Mouse (Mus musculus) urinary bladder, adult 2 months (tissue): ENCODE measurements around the gene Srxn1. TPM values are rescaled to one million over a fixed set of nuclear protein-coding genes. Genes with fewer than 3 reads are reported as not detected.
"Not testable (repeated sequence)": the region's sequence is repeated elsewhere in the genome, so short reads cannot be mapped to it uniquely, and the experiment has no call there.

Experiments used
- DNase-seq: peaks from one replicate; pipeline ENCODE4 v3.0.0; 2022; ENCODE audit warnings: low spot score
- polyA plus RNA-seq: library from polyadenylated mRNA; depleted of rRNA; stranded (reverse); fragments of >200 nt; gene quantifications from 2 replicates; pipeline ENCODE4 v1.2.3, GENCODE M21; 2012; rRNA removed

Srxn1 gene
- polyA plus RNA-seq: 44.9 and 46.3 TPM in 2 replicates

DNA sequence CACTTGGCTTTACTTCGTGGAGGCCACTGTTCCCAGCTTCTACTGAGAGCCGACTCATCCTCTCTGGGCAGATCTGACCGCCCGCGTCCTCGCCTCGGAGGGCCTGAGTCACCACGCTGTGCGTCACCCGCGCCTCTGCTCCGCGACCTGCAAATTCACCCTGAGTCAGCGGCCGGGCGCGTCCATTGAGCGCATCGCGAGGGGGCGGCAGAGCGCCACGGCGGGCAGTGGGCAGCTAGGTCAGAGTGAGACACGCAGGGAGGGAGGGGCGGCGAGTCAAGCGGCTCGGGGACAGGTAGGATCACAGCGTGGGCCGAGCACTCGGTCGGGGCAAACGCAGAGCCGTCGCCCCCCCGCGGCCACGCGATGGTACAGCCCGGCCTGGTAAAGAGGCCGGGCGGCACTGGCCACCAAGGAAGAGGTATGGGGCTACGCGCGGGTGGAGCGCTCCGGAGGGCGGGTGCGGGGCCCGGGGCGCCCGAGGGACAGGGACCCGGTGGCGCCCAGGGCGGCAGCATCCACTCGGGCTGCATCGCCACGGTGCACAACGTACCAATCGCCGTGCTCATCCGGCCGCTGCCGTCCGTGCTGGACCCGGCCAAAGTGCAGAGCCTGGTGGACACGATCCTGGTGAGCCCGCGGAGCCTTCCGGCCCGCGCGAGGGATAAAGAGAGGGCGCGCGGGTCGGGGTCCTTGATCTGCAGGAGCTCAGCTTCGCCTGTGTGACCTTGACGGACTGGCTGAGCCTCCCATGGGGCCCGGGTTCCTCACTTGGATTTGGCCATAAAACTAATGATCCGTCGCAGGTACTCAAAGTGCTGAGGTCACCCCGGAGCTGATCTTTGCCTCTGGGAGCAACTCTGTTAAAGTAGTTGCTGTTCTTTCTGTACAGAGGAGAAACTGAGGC, at the start of gene Srxn1:
TSS of gene Srxn1 (plus strand) at position 199 of the 907 bp plus-strand sequence.
- DNase-seq: peak; percentile 90

DNA sequence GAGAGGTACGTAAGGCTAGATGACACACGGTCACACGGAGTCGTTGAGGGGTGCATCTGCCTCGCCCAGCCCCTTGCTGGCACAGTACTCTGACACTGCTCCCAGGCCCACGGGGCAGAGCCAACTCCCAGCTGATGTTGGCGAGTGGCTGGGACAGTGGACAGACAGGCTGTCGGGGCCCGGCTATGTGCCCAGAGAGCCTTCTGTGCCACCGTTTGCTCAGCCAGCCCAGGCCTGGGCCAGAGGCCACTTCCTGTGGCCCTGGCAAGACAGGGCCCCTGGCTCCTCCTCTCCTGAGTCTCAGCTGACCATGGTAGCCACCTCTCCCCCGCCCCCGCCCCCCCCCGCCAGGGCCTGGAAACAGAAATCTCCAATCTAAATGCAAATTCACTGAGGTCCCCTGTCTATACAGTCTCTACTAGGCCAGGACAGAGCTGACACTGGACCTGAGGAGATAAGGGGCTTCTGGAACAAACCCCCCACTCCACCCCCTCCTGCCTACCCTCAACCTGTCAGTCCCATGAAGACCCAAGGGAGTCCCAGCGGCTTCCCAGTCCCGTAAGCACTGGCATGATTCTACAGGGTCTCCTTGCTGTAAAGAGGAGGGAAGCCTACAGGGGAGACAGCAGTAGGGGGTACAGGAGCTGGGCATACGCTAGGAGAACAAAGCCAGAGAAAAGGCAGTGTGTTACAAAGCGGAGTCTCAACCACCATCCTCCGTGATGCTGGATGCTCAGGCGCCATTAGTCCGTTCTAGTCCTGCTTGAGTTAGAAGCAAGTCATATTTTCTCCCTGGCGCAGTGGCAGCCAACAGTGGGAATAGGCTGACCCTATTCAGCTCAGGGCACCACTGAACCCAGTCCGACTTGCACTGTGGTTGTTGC, 48.7 kb upstream of the Srxn1 start:
- no peak for DNase-seq

DNA sequence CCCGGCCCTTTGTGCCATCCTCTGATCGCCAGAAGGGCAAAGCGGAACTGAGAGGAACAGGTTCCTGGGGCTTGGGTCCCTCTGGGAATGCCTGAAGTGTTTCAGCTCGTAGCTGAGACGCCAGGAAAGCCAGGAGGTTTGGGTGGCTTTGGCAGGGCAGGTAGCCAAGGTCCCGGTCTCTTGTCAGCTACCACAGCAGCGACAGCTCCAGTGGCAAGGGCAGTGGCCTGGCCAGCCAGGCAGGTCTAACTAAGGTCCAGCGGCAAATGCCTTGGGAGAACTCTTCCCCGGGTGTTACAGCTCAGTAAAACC, 48.1 kb upstream of the Srxn1 start:
- DNase-seq: no peak

DNA sequence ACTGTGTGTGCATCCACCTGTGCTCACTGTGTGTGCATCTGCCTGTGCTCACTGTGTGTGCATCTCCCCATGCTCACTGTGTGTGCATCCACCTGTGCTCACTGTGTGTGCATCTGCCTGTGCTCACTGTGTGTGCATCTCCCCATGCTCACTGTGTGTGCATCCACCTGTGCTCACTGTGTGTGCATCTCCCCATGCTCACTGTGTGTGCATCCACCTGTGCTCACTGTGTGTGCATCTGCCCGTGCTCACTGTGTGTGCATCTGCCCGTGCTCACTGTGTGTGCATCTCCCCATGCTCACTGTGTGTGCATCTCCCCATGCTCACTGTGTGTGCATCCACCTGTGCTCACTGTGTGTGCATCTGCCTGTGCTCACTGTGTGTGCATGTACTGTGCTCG, 42.5 kb upstream of the Srxn1 start:
- not testable (repeated sequence) for DNase-seq

DNA sequence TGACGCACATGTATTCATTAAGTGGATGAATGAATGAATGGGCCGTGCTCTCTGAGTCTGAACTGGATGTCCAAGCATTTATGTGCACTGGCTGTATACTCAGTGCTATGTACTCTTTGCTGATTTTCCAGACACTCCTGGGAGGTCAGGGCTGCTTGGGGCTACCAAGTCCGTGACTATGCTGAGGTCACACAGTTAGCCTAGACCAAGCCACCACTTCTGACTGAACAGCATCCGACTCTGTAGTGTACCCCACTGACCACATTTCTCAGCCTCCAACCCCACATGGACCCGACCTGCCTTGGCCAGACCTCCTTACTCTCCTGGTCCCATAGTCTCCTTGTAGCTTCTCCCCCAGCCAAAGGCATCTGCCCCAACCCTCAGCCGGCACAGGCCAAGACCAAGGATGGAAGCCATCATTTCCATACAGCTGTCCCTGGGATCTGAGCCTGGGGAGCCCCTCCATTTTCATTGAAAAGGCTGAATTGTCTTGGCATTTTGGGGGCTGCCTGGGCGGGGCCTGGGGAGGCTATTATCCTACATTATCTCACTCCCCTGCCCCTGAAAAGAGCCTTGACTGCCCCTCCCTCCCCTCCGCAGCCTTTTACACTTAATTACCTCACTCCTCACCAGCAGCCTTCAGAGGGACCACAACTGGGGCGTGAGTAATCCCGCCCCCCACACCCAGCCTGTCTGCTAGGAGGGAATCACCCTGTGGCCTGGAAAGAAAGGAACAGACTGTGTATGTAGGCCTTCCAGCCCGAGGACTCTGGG, 36.5 kb upstream of the Srxn1 start:
- DNase-seq: no peak

DNA sequence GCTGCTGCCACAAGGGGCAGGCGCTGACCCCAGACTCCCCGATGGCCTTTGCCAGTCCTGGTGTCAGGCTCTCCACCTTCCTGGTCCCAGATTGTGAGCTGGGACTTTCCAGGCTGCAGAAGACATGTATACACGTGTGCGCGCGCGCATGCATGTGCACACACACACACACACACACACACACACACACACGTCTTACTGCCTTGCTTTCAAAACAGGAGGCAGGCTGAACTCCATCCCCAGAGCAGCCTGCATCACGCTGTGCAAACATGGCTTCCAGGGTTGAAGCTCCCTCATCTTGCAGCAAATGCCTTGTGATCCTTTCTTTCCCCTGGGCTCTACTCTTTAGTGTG, 35.9 kb upstream of the Srxn1 start:
- no peak for DNase-seq

DNA sequence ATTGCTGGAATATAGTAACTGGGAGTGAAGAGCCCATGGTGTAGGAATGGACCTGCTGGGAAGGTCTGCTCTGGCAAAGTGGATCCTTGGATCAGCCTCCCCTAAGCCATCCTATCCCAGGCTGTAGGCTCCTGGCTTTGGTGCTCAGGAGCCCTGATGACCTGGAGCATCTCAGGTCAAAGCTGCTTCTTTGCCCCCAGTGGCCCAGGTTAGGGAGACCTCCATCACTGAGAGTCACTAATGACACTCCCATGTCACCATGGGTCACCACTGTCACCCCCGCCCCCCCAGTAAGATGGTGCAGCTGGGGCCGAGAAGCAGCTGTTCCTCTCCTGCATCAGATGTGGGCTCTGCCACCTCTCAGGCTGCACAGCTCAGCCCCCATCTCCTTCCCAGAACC, 35.4 kb upstream of the Srxn1 start:
- DNase-seq: no peak

DNA sequence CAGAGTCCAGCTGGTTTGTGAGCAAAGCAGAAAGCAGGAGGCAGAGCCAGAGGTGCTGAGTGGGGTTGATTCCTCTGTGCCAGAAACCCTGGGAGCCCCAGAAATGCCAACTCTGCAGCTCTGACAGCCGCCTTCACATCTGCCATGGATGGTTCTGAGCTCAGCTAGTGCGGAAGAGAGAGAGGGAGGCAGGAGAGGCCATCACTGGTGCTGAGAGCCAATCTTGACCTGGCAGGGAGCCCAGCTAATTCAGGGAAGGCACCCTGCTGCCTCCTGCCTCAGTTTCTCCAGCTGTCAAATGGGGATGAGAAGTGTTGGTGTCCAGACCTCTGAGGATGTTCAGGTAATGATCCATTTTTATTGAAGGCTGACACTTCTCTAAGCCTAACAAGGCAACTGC, 30.8 kb upstream of the Srxn1 start:
- DNase-seq: no peak

DNA sequence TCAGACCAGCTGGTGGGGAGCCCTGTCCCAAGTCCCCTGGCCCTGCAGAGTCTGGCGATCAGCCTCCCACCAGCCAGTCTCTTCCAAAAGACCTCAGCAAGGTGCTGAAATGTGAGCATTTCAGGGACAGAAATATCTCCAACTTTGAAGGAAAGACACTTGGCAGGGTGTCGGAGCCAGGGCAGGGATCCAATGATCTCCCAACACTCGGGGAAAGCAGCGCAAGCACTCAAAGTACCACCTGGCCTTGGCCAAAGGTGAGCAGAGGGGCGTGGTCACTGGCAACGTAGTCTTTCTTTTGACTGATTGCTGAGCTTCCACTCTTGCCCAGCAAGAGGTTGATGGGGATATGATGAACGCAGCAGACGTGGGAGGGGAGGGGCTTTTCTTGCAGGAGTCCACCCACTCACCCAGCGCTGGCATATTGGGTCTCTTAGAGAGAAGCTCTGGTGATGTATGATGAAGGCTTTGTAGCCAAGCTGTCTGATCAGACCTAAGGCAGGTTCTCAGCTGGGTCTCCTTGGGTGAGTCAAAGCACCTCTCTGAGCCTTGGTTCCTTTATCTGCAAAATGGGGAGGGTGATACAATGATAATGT, 29.9 kb upstream of the Srxn1 start:
- DNase-seq: no peak

DNA sequence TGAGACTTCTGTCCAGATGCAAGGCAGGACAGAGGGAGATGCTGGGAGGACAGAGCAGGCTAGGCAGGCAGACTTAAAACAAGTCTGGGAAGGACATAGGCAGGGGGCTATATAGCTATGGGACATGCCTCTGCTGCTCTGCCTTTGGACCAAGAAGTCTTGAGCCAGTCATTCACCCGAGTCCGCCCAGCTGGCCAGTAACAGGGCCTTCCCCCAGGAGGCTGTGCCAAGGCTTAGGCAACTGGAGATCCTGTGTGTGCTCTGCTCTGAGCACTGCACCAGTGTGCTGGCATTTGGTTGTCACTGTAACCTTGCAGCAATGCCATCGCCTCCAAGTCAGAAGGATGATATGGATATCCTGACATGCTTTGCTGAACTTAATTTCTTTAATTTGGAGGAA, 28.0 kb upstream of the Srxn1 start:
- no peak for DNase-seq

DNA sequence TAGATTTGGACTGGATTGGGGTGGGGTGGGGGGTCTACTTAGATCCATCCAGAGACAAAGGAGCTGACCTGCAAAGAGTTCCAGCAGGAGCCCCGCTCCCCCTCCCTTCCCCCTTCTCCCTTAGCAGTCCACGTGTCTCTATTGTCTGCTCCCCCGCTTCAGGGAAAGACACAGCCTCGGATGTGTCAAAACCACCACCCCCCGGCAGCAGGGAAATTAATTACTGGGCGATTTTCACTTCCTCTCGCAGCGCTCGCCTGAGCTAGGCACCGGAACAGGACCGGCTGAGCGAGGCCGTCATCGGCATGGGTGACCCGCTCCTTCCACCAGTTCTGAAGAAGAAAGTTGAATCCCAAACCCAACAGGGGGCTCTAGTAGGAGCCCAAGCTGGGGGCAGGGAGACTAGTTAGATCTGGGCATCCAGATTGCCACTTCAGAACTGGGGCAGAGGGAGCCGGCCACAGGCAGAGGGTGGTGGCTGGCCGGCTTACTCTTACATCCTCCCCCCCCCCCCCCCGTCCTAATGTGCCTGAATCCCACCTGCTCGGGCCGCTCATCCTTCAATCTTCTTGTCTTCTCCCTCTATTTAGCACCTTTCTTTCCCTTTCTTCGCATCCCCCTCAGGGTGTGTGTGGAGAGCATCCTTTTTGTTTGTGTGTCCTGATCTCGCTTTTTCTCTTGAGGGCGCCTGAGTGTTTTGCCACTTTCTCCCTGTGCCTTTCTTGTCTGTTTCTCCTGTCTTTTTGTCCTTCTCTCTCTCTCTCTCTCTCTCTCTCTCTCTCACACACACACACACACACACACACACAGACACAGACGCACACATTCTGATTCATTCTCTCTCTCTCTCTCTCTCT, 24.4 kb upstream of the Srxn1 start, which contains the start of gene Scrt2:
TSS of gene Scrt2 (plus strand) at position 845 of the 857 bp plus-strand sequence.
- no peak for DNase-seq

DNA sequence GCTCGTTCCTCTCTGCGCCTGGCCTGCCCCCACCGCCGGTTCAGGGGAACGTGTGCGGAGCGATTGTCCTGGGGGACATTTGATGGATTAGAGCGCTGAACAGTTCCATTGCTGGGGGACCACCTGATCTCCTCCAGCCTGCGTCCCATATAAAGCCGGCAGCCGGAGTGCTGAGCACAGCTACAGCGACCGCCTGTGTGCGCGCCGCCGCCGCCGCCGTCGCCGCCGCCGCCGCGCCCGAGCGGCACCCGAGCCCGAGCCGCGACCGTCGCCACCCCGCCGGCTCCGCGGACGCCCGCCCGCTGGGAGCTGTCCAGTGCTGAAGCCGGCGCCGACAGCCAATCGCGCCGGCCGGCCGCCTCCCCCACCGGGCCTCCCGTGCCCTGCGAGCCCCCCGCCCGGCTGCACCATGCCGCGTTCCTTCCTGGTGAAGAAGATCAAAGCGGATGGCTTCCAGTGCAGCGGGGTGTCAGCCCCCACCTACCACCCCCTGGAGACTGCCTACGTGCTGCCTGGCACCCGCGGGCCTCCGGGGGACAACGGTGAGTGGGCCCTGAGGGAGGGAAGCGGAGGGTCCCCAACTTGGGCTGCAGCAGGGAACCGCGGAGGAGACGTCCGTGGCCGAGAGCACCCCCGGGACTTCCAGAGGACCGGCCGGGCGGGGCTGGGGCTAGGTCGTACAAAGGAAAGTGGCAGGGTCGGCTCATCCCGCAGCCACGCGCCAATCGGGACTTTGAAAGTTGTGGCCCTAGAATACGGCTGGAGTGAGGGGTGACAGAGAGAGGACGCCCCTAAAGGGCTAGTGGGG, 23.5 kb upstream of the Srxn1 start:
- peak; percentile 68 for DNase-seq

DNA sequence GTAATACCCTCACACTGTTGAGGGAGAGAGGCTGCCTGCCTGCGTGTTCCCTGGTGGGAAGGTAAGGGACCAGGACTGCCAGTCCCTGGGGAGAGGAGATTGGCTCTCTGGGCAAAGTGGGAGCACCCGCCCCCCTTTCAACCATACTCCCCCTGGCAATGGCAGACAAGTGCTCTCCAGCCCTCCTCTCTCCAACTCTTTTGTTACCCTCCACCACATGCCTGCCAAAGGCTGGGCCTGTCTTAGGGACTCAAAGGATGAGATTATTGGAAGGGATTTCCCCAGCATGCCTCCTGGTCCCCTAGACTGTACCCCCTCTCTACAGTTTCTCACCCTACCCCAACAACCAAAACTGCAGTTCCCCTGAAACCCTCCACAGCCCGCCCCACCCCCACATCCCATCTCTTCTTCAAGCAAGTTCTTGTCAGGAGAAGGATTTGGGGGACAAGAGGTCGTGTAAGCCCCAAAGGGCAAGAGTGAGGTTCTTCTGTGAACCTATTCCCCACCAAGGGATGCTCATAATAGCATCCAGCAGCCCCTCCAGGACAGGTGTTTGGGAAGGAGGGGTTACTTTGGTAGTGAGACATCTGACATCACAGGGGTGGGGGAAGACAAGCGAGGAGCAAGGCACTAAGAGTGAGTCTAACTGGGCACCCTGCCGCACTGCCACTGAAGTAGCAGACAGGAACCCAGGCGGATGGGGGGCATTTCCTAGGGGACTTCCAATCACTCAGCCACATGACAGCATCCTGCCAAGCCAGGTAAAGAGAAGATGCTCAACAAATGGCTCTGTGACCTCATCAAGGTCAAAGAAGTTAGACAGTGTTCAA, 22.6 kb upstream of the Srxn1 start:
- DNase-seq: no peak

DNA sequence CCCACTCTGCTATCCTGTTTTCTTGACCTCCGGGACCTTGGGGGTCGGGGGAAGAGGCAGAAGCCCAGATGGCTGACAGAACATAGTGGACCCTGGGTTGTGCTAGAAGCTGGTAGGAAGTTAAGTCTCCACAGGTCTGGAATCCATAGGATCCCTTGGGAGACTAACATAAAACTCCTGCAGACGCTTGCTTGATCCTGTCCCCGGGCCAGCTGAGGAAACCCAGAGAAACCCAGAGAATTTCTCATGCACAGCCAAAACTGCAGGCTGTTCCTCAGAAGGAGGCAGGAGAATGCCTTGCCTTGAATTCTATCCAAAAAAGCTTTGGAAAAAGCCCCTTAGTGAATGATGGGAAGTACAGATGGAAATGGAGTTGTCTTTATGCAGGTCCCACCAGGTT, 21.9 kb upstream of the Srxn1 start:
- no peak for DNase-seq

DNA sequence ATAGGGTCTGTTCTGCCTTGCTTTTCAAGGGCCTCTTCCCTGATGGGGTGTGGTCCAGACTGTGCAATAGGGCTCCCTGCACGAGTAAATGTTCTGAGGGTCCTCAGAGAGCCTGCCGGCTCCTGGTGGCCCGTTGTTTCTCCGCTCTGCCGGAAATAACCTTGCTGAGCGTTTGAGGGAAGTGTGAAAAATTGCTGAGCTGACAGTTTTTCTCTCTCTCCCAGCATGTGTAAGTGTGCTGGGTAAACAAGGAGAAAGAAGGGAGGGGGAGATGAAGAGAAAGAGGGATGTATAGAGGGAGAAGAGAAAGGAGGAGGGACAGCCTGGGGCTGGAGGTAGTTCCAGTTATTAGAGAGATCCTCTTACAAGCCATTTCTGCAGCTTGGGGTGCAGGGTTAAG, 21.0 kb upstream of the Srxn1 start:
- DNase-seq: no peak

DNA sequence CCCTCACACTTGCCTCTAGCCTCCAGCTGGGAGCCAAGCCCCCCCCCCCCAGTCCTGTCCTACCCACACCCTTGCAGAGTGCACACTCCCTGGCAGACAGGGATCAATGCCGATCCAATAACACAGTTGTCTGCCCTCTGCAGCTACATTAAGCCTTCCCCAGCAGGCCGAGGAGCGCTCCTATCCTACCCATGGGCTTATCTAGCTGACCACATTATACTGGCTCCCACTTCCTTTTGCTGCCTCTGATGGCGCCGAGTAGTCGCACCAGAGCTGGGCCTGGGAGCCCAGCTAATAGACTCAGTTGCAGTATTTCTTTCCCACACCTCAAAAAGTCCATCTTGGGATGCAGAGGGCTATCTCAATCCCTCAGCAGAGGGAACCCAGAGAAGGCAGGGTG, 19.9 kb upstream of the Srxn1 start:
- DNase-seq: no peak

DNA sequence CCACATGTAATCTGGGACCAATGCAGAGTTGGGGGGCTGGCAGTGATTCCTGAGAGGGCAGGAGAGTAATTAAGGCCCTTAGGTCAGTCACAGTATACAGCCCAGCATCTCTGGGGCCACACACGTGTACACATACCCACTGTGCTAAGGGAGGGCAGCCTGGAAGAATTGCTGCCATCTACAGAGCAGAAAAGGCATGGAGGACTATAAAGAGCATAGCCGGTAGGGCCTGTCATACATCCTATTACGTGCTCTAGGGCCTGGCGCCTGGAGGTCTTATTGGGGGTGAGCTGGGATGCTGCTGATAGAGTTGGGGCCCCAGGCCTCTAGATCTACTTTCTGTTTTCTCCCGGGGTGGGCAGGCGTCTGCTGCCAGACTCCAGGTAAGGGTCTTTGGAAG, 18.9 kb upstream of the Srxn1 start:
- DNase-seq: no peak

DNA sequence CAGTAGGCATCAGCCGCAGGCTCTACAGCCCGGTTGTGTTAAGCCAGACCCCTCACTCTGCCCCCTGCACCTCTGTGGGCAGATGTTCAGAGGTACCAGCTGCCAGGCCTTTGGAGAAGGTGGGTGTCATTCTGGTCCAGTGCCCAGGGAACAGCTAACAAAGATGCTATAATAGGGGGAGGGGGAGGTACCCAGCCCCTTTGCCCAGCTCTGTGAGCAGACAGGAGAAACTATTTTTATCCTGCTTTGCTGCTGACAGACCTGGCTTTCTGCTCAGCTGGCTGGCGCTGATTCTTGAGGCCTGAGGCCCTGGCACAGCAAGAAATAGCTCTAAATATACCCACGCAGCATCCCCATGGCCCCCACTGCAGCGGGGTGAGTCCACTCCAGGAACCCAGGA, 18.2 kb upstream of the Srxn1 start:
- no peak for DNase-seq

DNA sequence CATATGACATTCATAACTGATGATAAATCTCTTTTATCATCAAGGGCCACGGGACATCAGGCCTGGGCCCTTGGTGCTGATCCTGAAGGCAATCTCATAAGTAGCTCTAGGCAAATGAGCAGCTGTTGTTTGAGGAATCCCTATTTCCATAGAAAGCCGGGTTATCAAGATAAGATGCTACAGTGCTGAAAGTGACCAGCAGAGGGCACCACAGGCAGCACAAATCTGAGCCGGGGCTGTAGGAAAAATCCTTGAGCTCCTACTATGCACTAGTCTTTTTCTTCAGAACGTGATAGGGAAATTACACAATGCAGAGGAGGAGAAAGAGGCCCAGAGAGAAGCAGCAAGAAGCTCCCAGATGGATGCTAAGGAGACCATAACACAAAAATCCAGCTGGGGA, 16.2 kb upstream of the Srxn1 start:
- no peak for DNase-seq
